Mouse (Mus musculus) small intestine, adult 2 months (tissue): Measurements from ENCODE around the gene Gngt1.

Source experiments
- CTCF ChIP-seq: fragments of 200-500 bp; IDR thresholded peaks from 2 replicates; pipeline ENCODE4 v1.5.1; 2012; ENCODE audit warnings: low read depth, mild to moderate bottlenecking, control low read depth, inconsistent platforms, low read length, moderate library complexity, mixed read lengths; ENCODE audit not compliant: insufficient replicate concordance, insufficient read length; ENCODE audit errors: extremely low read depth
- POLR2A ChIP-seq: fragments of 200-500 bp; IDR thresholded peaks from 2 replicates; pipeline ENCODE4 v1.6.1; 2012; ENCODE audit warnings: low read depth, mild to moderate bottlenecking, control low read depth, inconsistent platforms, low read length, moderate library complexity

GRCm38 (mm10) chr6:4003445-4003844 is 9.9 kb downstream of the Gngt1 start:
- TF ChIP-seq CTCF (no peak), POLR2A (no peak)
